Mouse (Mus musculus): ENCODE data around the gene Tff2. TPM values are rescaled to one million over a fixed set of nuclear protein-coding genes. Genes with fewer than 3 reads are reported as not detected.
A peak's percentile ranks its signal among the peaks of the same experiment; 100 is the strongest.

The Tff2 gene
- polyA plus RNA-seq, 1 experiment: 2.8 TPM

DNA sequence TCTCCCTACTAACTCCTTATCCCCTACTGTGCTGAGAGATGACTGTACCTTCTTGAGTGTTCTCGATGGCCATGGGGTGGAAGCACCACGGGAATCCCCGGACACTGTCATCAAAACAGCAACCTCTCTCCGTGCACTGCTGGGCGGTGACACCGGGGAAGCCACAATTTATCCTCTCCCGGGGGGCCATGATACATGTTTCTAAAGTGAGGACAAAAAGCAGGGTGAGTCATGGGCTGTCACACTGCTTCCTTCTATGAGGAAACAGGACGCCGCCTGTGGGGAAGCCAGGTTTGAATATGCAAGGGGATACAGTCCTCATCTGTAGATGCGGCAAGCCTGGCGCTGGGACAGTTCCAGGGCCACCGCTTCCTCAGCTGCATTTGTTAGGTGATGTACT is 18.5 kb upstream of the Tff2 start:
- Histone ChIP-seq H3K27me3 (ENCODE audit: control insufficient read depth, insufficient read depth, low read length) (no peaks in the 10 kb centered on the region), H3K4me3 (ENCODE audit: control insufficient read depth, insufficient read depth, low read length) (no peak overlapping the region), H3K4me1 (replicated peaks; ENCODE audit: control insufficient read depth, insufficient read depth, low read length) (peaks cover 32% of the 10 kb centered on the region), H3K27ac (ENCODE audit: control insufficient read depth, insufficient read depth, low read length) (no peak overlapping the region), H3K36me3 (ENCODE audit: control insufficient read depth, insufficient read depth, low read length) (no peaks in the 10 kb centered on the region)
- no peak for TF ChIP-seq POLR2A (IDR thresholded peaks at IDR 0.05; ENCODE audit: control insufficient read depth, extremely low read depth, insufficient read depth, low read length, poor library complexity)
- no peak for TF ChIP-seq CTCF (IDR thresholded peaks at IDR 0.05; ENCODE audit: borderline replicate concordance, control insufficient read depth, extremely low read depth, insufficient read depth, low read length, poor library complexity)
- no peak for DNase-seq
- WGBS: 70% methylated on average over 12 of the region's 12 CpGs

DNA sequence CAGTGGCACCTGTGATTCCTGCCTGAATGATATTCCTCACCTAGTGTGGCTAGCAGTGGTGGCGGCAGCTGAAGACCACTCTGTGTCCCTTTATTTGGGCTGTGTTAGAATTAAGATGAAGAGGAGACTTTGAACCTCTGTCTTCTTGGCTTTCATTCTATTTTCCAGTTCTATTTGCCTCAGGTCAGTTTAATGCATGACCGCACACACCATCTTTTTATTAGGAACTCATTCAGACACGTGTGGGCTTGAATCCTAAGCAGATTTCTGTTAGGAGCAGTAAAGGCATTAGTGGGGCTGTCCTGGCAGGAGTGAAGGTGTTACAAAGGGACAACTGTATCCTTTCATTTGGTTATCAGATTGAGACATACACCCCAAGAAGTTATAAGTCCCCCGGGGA is 16.2 kb upstream of the Tff2 start:
- WGBS: 96% methylated on average over 4 of the region's 4 CpGs
- H3K36me3 ChIP-seq (ENCODE audit: control insufficient read depth, insufficient read depth, low read length): no peaks in the 10 kb centered on the region
- no peak for DNase-seq

DNA sequence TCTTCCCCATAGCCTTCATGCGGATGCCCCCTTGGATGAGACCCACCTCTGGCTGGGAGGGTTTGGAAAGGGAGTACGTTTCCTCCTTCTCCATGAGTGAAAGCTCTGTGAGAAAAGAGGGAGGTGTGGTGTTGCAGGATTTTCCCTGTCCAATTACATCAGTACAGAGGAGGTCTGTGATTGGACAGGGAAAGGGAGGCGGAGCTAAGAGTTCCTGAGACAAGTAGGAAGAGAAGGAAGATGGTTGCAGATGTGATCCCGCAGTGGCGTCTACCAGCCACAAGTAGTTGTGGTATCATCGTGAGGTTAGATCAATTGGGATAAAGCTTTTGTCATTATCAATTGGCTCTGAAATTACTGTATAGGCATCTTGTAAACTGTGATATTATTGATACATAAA is 13.8 kb upstream of the Tff2 start:
- no peaks in the 10 kb centered on the region for H3K36me3 ChIP-seq (ENCODE audit: control insufficient read depth, insufficient read depth, low read length)
- H3K27ac ChIP-seq (ENCODE audit: control insufficient read depth, insufficient read depth, low read length): no peak overlapping the region
- no peaks in the 10 kb centered on the region for H3K27me3 ChIP-seq (ENCODE audit: control insufficient read depth, insufficient read depth, low read length)
- DNase-seq: no peak
- H3K4me3 ChIP-seq (ENCODE audit: control insufficient read depth, insufficient read depth, low read length): no peak overlapping the region
- peaks cover 20% of the 10 kb centered on the region for H3K4me1 ChIP-seq (replicated peaks; ENCODE audit: control insufficient read depth, insufficient read depth, low read length)
- WGBS: 92% methylated on average over 6 of the region's 6 CpGs
- TF ChIP-seq POLR2A (IDR thresholded peaks at IDR 0.05; ENCODE audit: control insufficient read depth, extremely low read depth, insufficient read depth, low read length, poor library complexity) (no peak), CTCF (IDR thresholded peaks at IDR 0.05; ENCODE audit: borderline replicate concordance, control insufficient read depth, extremely low read depth, insufficient read depth, low read length, poor library complexity) (no peak)

More for the DNA sequence above, 16.2 kb upstream of the Tff2 start:
- peaks cover 31% of the 10 kb centered on the region for H3K4me1 ChIP-seq (replicated peaks; ENCODE audit: control insufficient read depth, insufficient read depth, low read length)
- H3K27me3 ChIP-seq (ENCODE audit: control insufficient read depth, insufficient read depth, low read length): no peaks in the 10 kb centered on the region
- H3K4me3 ChIP-seq (ENCODE audit: control insufficient read depth, insufficient read depth, low read length): no peak overlapping the region
- TF ChIP-seq POLR2A (IDR thresholded peaks at IDR 0.05; ENCODE audit: control insufficient read depth, extremely low read depth, insufficient read depth, low read length, poor library complexity) (no peak), CTCF (IDR thresholded peaks at IDR 0.05; ENCODE audit: borderline replicate concordance, control insufficient read depth, extremely low read depth, insufficient read depth, low read length, poor library complexity) (no peak)
- H3K27ac ChIP-seq (ENCODE audit: control insufficient read depth, insufficient read depth, low read length): no peak overlapping the region

DNA sequence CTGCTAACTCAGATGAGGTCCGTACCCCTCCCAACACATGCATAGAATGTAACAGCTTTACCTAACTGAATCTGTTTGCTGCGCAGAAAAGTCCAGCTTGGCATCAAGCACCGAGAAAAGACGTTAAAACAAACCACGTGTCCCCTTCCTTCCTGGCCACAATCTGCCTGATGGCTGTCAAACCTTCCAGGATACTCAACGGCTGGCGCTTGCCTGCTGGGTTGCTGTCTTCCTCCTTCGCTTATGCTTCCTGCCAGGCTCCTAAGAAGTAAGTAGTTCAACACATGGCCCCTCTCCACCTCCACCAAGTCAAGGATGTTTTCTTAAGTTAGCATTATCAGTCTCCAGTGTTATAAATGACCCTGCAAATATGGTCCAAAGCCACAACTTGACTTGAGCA is 9.7 kb upstream of the Tff2 start:
- peaks cover 11% of the 10 kb centered on the region for H3K4me1 ChIP-seq (replicated peaks; ENCODE audit: control insufficient read depth, insufficient read depth, low read length)
- H3K27me3 ChIP-seq (ENCODE audit: control insufficient read depth, insufficient read depth, low read length): no peaks in the 10 kb centered on the region
- peak; percentile 25 for DNase-seq
- no peak overlapping the region for H3K27ac ChIP-seq (ENCODE audit: control insufficient read depth, insufficient read depth, low read length)
- 9% methylated on average over 8 of the region's 8 CpGs for WGBS
- no peak overlapping the region for H3K4me3 ChIP-seq (ENCODE audit: control insufficient read depth, insufficient read depth, low read length)
- no peaks in the 10 kb centered on the region for H3K36me3 ChIP-seq (ENCODE audit: control insufficient read depth, insufficient read depth, low read length)
- TF ChIP-seq POLR2A (IDR thresholded peaks at IDR 0.05; ENCODE audit: control insufficient read depth, extremely low read depth, insufficient read depth, low read length, poor library complexity) (no peak), CTCF (IDR thresholded peaks at IDR 0.05; ENCODE audit: borderline replicate concordance, control insufficient read depth, extremely low read depth, insufficient read depth, low read length, poor library complexity) (no peak)

DNA sequence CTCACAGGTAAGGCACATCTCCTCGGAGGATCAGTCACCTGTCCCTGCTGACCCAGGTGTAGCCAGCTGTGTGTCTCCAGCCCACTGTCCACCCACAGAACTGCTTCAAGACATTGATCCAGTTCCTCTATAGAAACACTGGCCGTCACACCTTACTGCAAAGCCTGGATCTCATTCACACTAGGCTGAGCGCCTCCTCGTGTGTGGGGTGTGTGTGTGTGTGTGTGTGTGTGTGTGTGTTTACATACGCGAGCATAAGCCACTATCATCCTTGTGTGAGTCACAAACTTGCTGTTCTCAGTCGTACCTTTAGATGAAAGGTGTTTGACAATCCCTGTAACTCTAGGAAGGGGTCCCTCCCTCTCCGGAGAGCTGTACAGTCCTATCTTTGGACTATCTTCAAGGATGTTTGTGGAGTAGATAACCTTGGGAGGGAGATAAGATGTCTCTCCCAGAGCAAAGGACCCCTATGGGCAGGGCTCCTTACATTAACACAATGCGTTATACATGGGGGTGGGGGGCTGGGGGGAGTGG is 9.0 kb upstream of the Tff2 start:
- H3K4me1 ChIP-seq (replicated peaks; ENCODE audit: control insufficient read depth, insufficient read depth, low read length): peaks cover 11% of the 10 kb centered on the region
- WGBS: 91% methylated on average over 9 of the region's 9 CpGs
- H3K27ac ChIP-seq (ENCODE audit: control insufficient read depth, insufficient read depth, low read length): no peak overlapping the region
- no peak overlapping the region for H3K4me3 ChIP-seq (ENCODE audit: control insufficient read depth, insufficient read depth, low read length)
- DNase-seq: no peak
- no peak for TF ChIP-seq CTCF (IDR thresholded peaks at IDR 0.05; ENCODE audit: borderline replicate concordance, control insufficient read depth, extremely low read depth, insufficient read depth, low read length, poor library complexity)
- TF ChIP-seq POLR2A (IDR thresholded peaks at IDR 0.05; ENCODE audit: control insufficient read depth, extremely low read depth, insufficient read depth, low read length, poor library complexity): no peak
- no peaks in the 10 kb centered on the region for H3K27me3 ChIP-seq (ENCODE audit: control insufficient read depth, insufficient read depth, low read length)
- no peaks in the 10 kb centered on the region for H3K36me3 ChIP-seq (ENCODE audit: control insufficient read depth, insufficient read depth, low read length)

DNA sequence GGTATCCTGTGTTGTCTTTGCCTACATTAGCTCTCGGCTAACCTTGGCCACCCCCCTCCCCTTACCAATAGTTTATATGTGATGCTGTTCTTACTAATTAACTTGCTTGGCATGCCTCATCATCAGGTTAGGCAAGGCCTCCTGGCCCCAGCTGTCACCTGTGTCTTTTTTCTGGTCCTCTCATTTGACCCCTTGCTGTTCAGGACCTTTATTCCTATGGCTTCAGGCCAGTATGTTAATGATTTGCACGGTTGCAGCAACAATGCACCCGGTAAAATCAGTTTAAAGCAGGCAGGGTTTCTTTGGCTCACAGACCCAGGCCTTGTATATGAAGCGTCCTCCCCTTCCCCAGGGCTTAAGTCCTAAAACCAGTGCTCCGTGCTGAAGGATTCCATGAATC is 8.4 kb upstream of the Tff2 start:
- Histone ChIP-seq H3K4me3 (ENCODE audit: control insufficient read depth, insufficient read depth, low read length) (no peak overlapping the region), H3K4me1 (replicated peaks; ENCODE audit: control insufficient read depth, insufficient read depth, low read length) (peaks cover 11% of the 10 kb centered on the region), H3K27me3 (ENCODE audit: control insufficient read depth, insufficient read depth, low read length) (no peaks in the 10 kb centered on the region), H3K36me3 (ENCODE audit: control insufficient read depth, insufficient read depth, low read length) (no peaks in the 10 kb centered on the region), H3K27ac (ENCODE audit: control insufficient read depth, insufficient read depth, low read length) (no peak overlapping the region)
- 83% methylated on average over 5 of the region's 5 CpGs for WGBS
- DNase-seq: no peak
- no peak for TF ChIP-seq CTCF (IDR thresholded peaks at IDR 0.05; ENCODE audit: borderline replicate concordance, control insufficient read depth, extremely low read depth, insufficient read depth, low read length, poor library complexity)
- no peak for TF ChIP-seq POLR2A (IDR thresholded peaks at IDR 0.05; ENCODE audit: control insufficient read depth, extremely low read depth, insufficient read depth, low read length, poor library complexity)

DNA sequence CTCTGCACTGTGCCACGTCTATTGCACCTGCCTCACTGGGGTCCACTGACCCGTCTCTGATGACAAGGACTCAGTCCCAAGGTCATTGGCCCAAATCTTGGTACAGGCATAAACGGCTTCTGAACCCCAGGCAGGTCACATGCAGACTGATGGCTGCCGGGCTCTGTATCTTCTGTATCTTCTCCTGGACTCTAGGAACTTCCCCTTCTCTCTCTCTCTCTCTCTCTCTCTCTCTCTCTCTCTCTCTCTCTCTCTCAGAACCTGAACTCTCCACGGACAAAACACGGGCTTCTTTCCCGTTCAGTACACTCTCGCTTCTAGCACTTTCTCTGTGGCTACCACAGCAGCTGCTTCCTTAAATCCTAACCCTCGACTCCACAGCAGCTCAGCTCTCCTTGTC is 1.9 kb upstream of the Tff2 start:
- WGBS: 51% methylated on average over 9 of the region's 9 CpGs
- TF ChIP-seq CTCF (IDR thresholded peaks at IDR 0.05; ENCODE audit: borderline replicate concordance, control insufficient read depth, extremely low read depth, insufficient read depth, low read length, poor library complexity) (no peak), POLR2A (IDR thresholded peaks at IDR 0.05; ENCODE audit: control insufficient read depth, extremely low read depth, insufficient read depth, low read length, poor library complexity) (no peak)
- Histone ChIP-seq H3K4me1 (replicated peaks; ENCODE audit: control insufficient read depth, insufficient read depth, low read length) (no peaks in the 10 kb centered on the region), H3K27me3 (ENCODE audit: control insufficient read depth, insufficient read depth, low read length) (no peaks in the 10 kb centered on the region), H3K36me3 (ENCODE audit: control insufficient read depth, insufficient read depth, low read length) (no peaks in the 10 kb centered on the region), H3K27ac (ENCODE audit: control insufficient read depth, insufficient read depth, low read length) (no peak overlapping the region), H3K4me3 (ENCODE audit: control insufficient read depth, insufficient read depth, low read length) (no peak overlapping the region)
- no peak for DNase-seq

Data from thymus, adult 2 months (tissue).